Mouse (Mus musculus) ES-Bruce4 (cell line): Measurements from ENCODE around the gene Ovol3. TPM values are rescaled to one million over a fixed set of nuclear protein-coding genes. Genes with fewer than 3 reads are reported as not detected.

Experiments
- H3K27ac ChIP-seq: 2 replicates; pipeline ENCODE4 v1.5.1; 2012; ENCODE audit warnings: low read length, inconsistent platforms; ENCODE audit not compliant: insufficient read depth
- H3K27me3 ChIP-seq: 2 replicates; pipeline ENCODE4 v1.6.1; 2012; ENCODE audit warnings: mild to moderate bottlenecking, low read length, inconsistent platforms; ENCODE audit not compliant: control insufficient read depth, poor library complexity, insufficient read depth, severe bottlenecking
- H3K36me3 ChIP-seq: 2 replicates; pipeline ENCODE4 v1.6.1; 2012; ENCODE audit warnings: inconsistent platforms, mild to moderate bottlenecking, low read length, moderate library complexity; ENCODE audit not compliant: control insufficient read depth, poor library complexity, insufficient read depth, severe bottlenecking
- H3K4me1 ChIP-seq: one replicate; pipeline ENCODE4 v1.8.1; 2011; ENCODE audit warnings: low read length; ENCODE audit not compliant: control insufficient read depth, insufficient read depth
- H3K4me3 ChIP-seq: 2 replicates; pipeline ENCODE4 v1.5.1; 2011; ENCODE audit warnings: low read depth, mild to moderate bottlenecking, low read length
- H3K9ac ChIP-seq: 2 replicates; pipeline ENCODE4 v1.6.1; 2012; ENCODE audit warnings: low read depth, mild to moderate bottlenecking, inconsistent platforms; ENCODE audit not compliant: poor library complexity, severe bottlenecking
- H3K9me3 ChIP-seq: replicated peaks from 2 replicates; pipeline ENCODE4 v1.6.1; 2012; ENCODE audit warnings: mild to moderate bottlenecking, low read length, inconsistent platforms; ENCODE audit not compliant: control insufficient read depth, poor library complexity, insufficient read depth, severe bottlenecking
- CTCF ChIP-seq: IDR thresholded peaks from one replicate; pipeline ENCODE4 v1.8.1; 2011; ENCODE audit warnings: low read depth, low read length
- EP300 ChIP-seq: IDR thresholded peaks from 2 replicates; pipeline ENCODE4 v1.6.1; 2011; ENCODE audit warnings: low read depth, low read length; ENCODE audit not compliant: insufficient read depth
- POLR2A ChIP-seq: IDR thresholded peaks from one replicate; pipeline ENCODE4 v1.8.1; 2011; ENCODE audit warnings: low read length; ENCODE audit not compliant: insufficient read depth
- polyA plus RNA-seq: library from polyadenylated mRNA; stranded (reverse); fragments of >200 nt; gene quantifications from 2 replicates; pipeline ENCODE4 v1.2.4, GENCODE M21; 2011; ENCODE audit warnings: low read depth; ENCODE audit not compliant: missing spikeins, insufficient read depth, insufficient read length

The Ovol3 gene
- not detected in 2 replicates for polyA plus RNA-seq

DNA sequence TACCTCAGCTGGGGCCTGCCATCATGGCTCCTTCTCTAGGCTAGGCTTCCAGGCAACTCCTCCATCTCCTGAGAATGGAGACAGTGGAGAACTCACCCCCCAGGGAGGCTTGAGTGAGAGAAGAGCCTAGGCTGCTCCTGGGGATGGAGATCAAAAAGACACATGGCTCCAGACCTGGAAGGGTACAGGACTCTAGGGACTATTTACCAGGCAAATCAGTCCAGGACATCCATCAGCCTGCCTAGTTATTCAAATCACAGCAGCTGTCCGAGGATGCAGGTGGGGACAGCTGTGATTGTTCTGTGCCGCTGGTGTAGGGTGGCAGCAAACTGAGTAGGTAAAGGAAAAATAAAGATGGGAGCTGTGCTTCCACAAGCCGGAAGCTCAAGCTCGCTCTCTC lies at the start of gene Ovol3:
Ovol3 (minus strand) TSS at position 101 of the 400 bp plus-strand sequence.
- Histone ChIP-seq H3K9ac (no peak within 1 kb of the TSS), H3K27ac (no peak within 1 kb of the TSS), H3K27me3 (no peaks in the 10 kb centered on the region), H3K4me3 (no peak within 1 kb of the TSS), H3K36me3 (no peaks in the 10 kb centered on the region), H3K4me1 (no peaks in the 10 kb centered on the region), H3K9me3 (no peaks in the 10 kb centered on the region)
- no peak for TF ChIP-seq POLR2A
- no peak for TF ChIP-seq CTCF

DNA sequence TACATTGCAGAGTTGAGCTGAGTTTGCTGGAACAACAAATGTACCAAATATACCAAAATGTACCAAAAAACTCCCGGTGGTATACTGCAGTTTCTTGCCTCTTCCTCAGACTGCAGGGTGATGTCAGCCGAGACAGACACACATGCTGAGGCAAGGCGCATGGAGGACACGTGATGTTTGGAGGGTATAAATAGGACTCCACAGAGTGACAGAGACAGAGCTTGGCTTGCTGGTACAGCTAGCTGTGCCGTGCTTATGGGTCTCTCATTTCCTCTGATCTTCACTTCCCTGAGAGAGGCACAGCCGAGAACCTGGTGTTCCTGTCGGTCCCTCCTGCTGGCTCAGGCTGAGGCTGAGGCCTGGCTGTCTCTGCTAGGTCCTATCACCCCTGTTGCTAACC lies 47.2 kb upstream of the Ovol3 start:
- Histone ChIP-seq H3K27me3 (no peaks in the 10 kb centered on the region), H3K27ac (no peak overlapping the region), H3K4me3 (no peak overlapping the region), H3K36me3 (no peaks in the 10 kb centered on the region), H3K9ac (no peak overlapping the region), H3K9me3 (no peaks in the 10 kb centered on the region), H3K4me1 (peaks cover 2% of the 10 kb centered on the region)
- TF ChIP-seq EP300 (no peak), POLR2A (no peak)

DNA sequence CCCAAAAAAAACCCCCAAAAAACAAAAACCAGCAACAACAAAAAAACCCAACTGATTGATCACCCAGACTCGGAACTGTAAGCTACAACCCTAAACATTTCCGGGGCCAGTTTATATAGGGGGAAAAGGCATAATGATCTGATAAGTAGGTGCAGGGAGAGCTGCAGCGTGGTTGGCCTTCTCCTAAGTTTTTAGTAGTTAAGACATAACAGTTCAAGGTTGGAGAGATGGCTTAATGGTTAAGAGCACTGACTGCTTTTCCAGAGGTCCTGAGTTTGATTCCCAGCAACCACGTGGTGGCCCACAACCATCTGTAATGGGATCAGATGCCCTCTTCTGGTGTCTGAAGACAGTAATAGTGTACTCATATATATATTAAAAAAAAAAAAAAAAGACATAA lies 46.0 kb upstream of the Ovol3 start:
- no peaks in the 10 kb centered on the region for H3K9me3 ChIP-seq
- no peak for TF ChIP-seq POLR2A
- TF ChIP-seq EP300: no peak
- no peak for TF ChIP-seq CTCF
- peak overlapping the region; percentile 81 for H3K9ac ChIP-seq
- H3K27me3 ChIP-seq: no peaks in the 10 kb centered on the region
- peaks cover 2% of the 10 kb centered on the region for H3K4me1 ChIP-seq
- peak overlapping the region; percentile 97 for H3K27ac ChIP-seq
- no peaks in the 10 kb centered on the region for H3K36me3 ChIP-seq
- H3K4me3 ChIP-seq: no peak overlapping the region

DNA sequence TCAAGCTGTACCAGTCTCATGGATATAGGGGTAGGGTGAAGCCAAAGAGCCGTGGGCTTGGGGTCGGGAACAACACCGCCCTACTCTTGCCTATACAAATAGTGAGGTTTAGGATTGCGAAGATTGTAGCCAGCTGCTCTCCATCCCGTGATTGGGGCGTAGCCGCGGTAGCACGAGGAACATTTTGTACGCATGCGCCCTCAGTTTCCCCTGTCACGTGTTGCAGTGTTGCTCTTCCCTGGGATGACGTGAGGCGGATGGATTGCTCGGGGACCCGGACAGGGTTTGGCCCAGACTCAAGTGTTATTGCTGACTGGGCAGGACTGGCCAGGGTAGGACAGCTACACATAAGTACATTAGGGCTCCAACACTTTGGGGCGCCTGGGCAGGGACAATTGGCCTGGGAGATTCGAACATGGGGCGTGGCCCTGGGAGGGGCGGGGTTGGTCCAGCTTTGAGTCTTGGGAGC lies 45.2 kb upstream of the Ovol3 start:
- Histone ChIP-seq H3K27ac (peak overlapping the region; percentile 97), H3K9me3 (no peaks in the 10 kb centered on the region), H3K27me3 (no peaks in the 10 kb centered on the region), H3K9ac (peak overlapping the region; percentile 81), H3K36me3 (no peaks in the 10 kb centered on the region), H3K4me1 (peaks cover 2% of the 10 kb centered on the region), H3K4me3 (peak overlapping the region; percentile 73)
- TF ChIP-seq POLR2A (no peak), EP300 (peak; percentile 65; the same call in 1 of the 2 replicates)

DNA sequence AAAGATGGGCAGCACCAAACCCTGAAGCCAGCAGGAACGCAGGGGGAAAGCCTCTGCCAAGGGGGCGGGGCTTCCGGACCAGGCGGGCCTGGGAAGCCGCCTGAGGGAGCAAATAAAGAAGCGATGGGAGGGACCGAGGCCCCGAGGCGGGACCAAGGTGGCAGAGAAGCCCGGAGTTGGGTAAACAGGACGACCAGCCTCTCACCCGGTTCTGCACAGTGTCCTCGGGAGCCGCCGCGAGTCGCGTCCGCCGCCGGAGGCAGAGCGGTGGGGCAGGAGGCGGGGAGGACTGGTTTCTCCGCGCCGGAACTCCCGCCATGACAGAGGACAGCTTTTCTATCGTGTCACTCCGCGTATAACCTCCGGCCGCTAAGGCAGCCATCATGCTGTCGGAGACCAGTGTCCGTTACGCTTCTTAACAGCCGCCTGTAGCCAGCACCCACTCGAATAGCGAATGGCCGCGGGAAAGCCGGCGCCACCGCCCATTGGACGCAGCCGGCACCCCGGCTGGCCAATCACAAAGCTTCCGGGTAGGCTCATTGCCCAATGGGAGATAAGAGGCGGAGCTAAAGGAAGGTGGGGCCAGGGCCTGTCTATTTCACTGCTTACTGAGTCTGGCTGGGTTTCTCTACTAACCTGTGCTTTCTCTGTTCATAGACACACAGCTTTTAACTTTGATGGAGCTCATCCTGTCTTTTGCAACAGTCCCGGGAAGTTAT lies 44.6 kb upstream of the Ovol3 start, which contains the start of the genes Thap8 and Wdr62:
Thap8 (plus strand) TSS at position 144 of the 719 bp plus-strand sequence.
Wdr62 (minus strand) TSS at position 469 of the 719 bp plus-strand sequence.
- Histone ChIP-seq H3K27ac (peak within 1 kb of the TSS; percentile 97), H3K9ac (peak within 1 kb of the TSS; percentile 81), H3K27me3 (no peaks in the 10 kb centered on the region), H3K36me3 (no peaks in the 10 kb centered on the region), H3K4me1 (peaks cover 2% of the 10 kb centered on the region), H3K4me3 (peak within 1 kb of the TSS; percentile 80), H3K9me3 (no peaks in the 10 kb centered on the region)
- no peak for TF ChIP-seq EP300
- TF ChIP-seq POLR2A: peak; percentile 80
- TF ChIP-seq CTCF: no peak

DNA sequence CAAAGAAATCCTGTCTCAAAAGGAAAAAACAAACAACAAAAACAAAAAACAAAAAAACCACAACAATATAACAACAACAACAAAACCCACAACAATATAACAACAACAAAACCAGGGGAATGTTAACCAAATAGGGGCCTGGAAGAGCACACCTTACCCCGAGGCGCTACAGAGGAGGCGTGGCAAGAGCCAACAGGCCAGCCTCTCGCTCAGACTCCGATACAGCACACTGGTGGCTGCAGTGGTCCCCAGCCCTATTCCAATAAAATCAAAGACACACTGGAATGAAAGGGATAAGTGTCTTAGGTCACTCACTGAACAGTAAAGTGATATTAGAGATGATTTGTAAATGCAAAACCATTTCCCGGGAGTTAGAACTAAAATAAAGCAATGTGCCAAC lies 44.0 kb upstream of the Ovol3 start:
- H3K4me1 ChIP-seq: peaks cover 2% of the 10 kb centered on the region
- H3K36me3 ChIP-seq: no peaks in the 10 kb centered on the region
- no peak for TF ChIP-seq EP300
- TF ChIP-seq CTCF: no peak
- TF ChIP-seq POLR2A: no peak
- H3K27ac ChIP-seq: peak overlapping the region; percentile 81
- peak overlapping the region; percentile 81 for H3K9ac ChIP-seq
- peak overlapping the region; percentile 80 for H3K4me3 ChIP-seq
- H3K9me3 ChIP-seq: no peaks in the 10 kb centered on the region
- no peaks in the 10 kb centered on the region for H3K27me3 ChIP-seq
